8 mouse cellular contexts compared by ENCODE assay signal in the genomic region with DNA sequence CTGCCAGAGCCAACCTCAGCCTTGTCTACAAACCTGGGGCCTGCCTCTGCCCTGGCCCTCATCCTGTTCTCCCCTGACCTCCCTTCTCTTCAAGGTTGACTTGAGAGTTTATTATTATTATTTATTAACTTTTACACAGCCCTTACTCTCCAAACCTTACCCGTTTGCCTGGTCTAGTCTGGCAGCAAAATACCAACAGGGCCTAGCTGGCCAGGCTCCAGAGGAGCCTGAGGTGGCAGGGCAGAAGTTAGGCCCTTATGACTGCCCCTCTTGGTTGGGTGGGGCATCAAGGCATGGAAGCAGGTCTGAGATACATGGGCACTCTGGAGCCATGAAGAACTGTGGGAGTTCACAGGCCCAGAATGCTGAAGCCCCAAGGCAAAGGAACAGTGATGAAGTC. TPM values are rescaled to one million over a fixed set of nuclear protein-coding genes. Genes with fewer than 3 reads are reported as not detected.
DNase-seq lines count a peak whose midpoint lies in the region; ATAC-seq and TF ChIP-seq lines count a peak whose summit lies in the region.

No protein-coding gene starts in this region.

- no peaks in the 10 kb centered on the region for H3K27me3 ChIP-seq in lung, embryonic 15.5 days
- H3K27me3 ChIP-seq in hindbrain, embryonic 11.5 days (ENCODE audit: control insufficient read depth, insufficient read depth, low read length), result no peaks in the 10 kb centered on the region
- no peaks in the 10 kb centered on the region for H3K27me3 ChIP-seq in small intestine, adult 2 months (ENCODE audit: control insufficient read depth, insufficient read depth, low read length)

- H3K9me3 ChIP-seq in lung, embryonic 15.5 days, result no peaks in the 10 kb centered on the region
- H3K9me3 ChIP-seq in hindbrain, embryonic 11.5 days (ENCODE audit: control insufficient read depth, low read length), result no peaks in the 10 kb centered on the region

- TF ChIP-seq CTCF in small intestine, adult 2 months (IDR thresholded peaks at IDR 0.05; ENCODE audit: extremely low read depth, insufficient read length, insufficient replicate concordance, low read depth, low read length), result no peak

- no peak overlapping the region for H3K4me3 ChIP-seq in lung, embryonic 15.5 days
- no peak overlapping the region for H3K4me3 ChIP-seq in hindbrain, embryonic 11.5 days (ENCODE audit: low read depth, low read length)
- no peak overlapping the region for H3K4me3 ChIP-seq in small intestine, adult 2 months (ENCODE audit: low read depth, low read length)

- no peak for ATAC-seq in lung, embryonic 15.5 days (ENCODE audit: borderline replicate concordance, extremely low read depth, low FRiP score, low TSS enrichment)
- no peak for ATAC-seq in hindbrain, embryonic 11.5 days (ENCODE audit: low FRiP score)
- no peak for ATAC-seq in erythroid progenitor cell, adult 5-6 weeks (replicated peaks; ENCODE audit: low FRiP score, poor library complexity, severe bottlenecking)

- H3K4me1 ChIP-seq in lung, embryonic 15.5 days, result peaks cover 79% of the 10 kb centered on the region
- H3K4me1 ChIP-seq in hindbrain, embryonic 11.5 days (replicated peaks; ENCODE audit: control insufficient read depth, insufficient read depth, low read length), result peaks cover 32% of the 10 kb centered on the region
- H3K4me1 ChIP-seq in small intestine, adult 2 months (ENCODE audit: control insufficient read depth, insufficient read depth, insufficient read length, low read length), result peaks cover 47% of the 10 kb centered on the region

- no peak for DNase-seq in lung, adult 18-20 months
- DNase-seq in hindbrain, embryonic 11.5 days (ENCODE audit: low spot score), result no peak
- peak; percentile 87 to 89 for DNase-seq in kidney, postnatal 36 days
- DNase-seq in testis, postnatal 14 days (ENCODE audit: low spot score), result no peak
- DNase-seq in retina, embryonic 14.5 days (ENCODE audit: low spot score), result no peak

- 42% methylated on average over 1 of the region's 1 CpGs for WGBS in lung, embryonic 15.5 days
- WGBS in hindbrain, embryonic 11.5 days, result 96% methylated on average over 1 of the region's 1 CpGs
- 11% methylated on average over 1 of the region's 1 CpGs for WGBS in small intestine, adult 2 months

- peak overlapping the region; percentile 34 for H3K27ac ChIP-seq in lung, embryonic 15.5 days
- H3K27ac ChIP-seq in hindbrain, embryonic 11.5 days (ENCODE audit: low read depth, low read length), result peak overlapping the region; percentile 93
- peak overlapping the region; percentile 17 for H3K27ac ChIP-seq in small intestine, adult 2 months (ENCODE audit: insufficient read depth, low read depth, low read length)

- no peak for TF ChIP-seq POLR2A in small intestine, adult 2 months (IDR thresholded peaks at IDR 0.05; ENCODE audit: low read depth, low read length)

- no peak overlapping the region for H3K9ac ChIP-seq in lung, embryonic 15.5 days
- peak overlapping the region; percentile 75 for H3K9ac ChIP-seq in hindbrain, embryonic 11.5 days (ENCODE audit: low read depth, low read length)

- H3K4me2 ChIP-seq in lung, embryonic 15.5 days, result peak overlapping the region; percentile 5; the same call in 1 of the 2 replicates
- peak overlapping the region; percentile 92; the same call in 1 of the 2 replicates for H3K4me2 ChIP-seq in hindbrain, embryonic 11.5 days (replicated peaks; ENCODE audit: low read depth, low read length)

- H3K36me3 ChIP-seq in lung, embryonic 15.5 days, result peaks cover 33% of the 10 kb centered on the region
- peaks cover 7% of the 10 kb centered on the region for H3K36me3 ChIP-seq in hindbrain, embryonic 11.5 days (ENCODE audit: control insufficient read depth, insufficient read depth, low read length)
- H3K36me3 ChIP-seq in small intestine, adult 2 months (ENCODE audit: control insufficient read depth, insufficient read depth, low read length), result peaks cover 18% of the 10 kb centered on the region

RNA-seq across cellular contexts. Expression of a gene that starts 6.3 kb away (rescaled TPM):
- polyA plus RNA-seq in lung, embryonic 15.5 days (2015; fragmentation: Nextera tagmentation; extraction: Ambion mirVana), result 22.2 and 27.8 TPM in 2 replicates
- polyA plus RNA-seq in hindbrain, embryonic 11.5 days (2014; fragmentation: Nextera tagmentation; extraction: Ambion mirVana), result 28.4 and 30.6 TPM in 2 replicates
- 42.3 and 54.8 TPM in 2 replicates for polyA plus RNA-seq in small intestine, adult 2 months (2012; rRNA removed)
- 4.2 and 9.4 TPM in 2 replicates for total RNA-seq in erythroid progenitor cell, adult 5-6 weeks (2015; ENCODE audit: low replicate concordance)
- total RNA-seq in erythroid progenitor cell, adult 5-6 weeks (2017; ENCODE audit: low replicate concordance), result 5.5 and 7.7 TPM in 2 replicates

Comparison
In these comparisons a context has a peak if more than half of its experiments do, and no peak if none do; other contexts are left out.
1. H3K27ac ChIP-seq: peak in every context shown above with its lines; median percentile 93 in hindbrain, embryonic 11.5 days; 34 in lung, embryonic 15.5 days; 17 in small intestine, adult 2 months.
2. DNase-seq: peak in kidney, postnatal 36 days (2 of 2); none in lung, adult 18-20 months (0 of 2), hindbrain, embryonic 11.5 days (single experiment), testis, postnatal 14 days (single experiment) and retina, embryonic 14.5 days (single experiment).